Mouse (Mus musculus) spleen, adult 12 weeks (tissue): ENCODE results near the gene Nfil3.

ENCODE experiments used
- DNase-seq: peaks from one replicate; pipeline ENCODE4 v3.0.0; 2022; ENCODE audit warnings: low spot score

Gene Nfil3

GRCm38 (mm10) chr13:52940956-52941355, 39.9 kb downstream of the Nfil3 start:
- DNase-seq = no peak

GRCm38 (mm10) chr13:52930582-52930981, 50.3 kb downstream of the Nfil3 start:
- no peak for DNase-seq

GRCm38 (mm10) chr13:52929209-52930171, 51.4 kb downstream of the Nfil3 start, which contains the start of gene Auh:
TSS of gene Auh (minus strand) at chr13:52929681.
- DNase-seq = peak; percentile 84

GRCm38 (mm10) chr13:52928392-52928791, 52.5 kb downstream of the Nfil3 start:
- DNase-seq = no peak

DNA sequence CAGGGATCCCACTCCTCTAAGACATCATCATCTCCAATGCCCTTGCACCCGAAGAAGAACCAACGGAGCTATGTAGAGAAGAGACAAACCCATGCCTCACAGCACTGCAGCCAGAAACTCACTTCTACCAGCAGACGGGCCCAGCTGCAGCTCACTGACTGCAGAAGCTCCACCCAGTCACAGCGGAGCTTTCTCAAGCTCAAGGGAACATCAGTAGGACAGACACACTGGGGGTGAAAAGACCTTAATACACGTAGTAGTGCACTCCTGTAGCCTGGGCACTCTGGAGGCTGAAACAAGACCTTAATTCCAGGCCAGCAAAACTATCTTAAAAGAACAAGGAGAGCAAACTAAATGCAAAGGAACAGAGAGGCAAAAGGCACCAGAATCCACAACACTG, 56.4 kb downstream of the Nfil3 start:
- DNase-seq = no peak

- DNase-seq = no peak
These were observed 58.9 kb downstream of the Nfil3 start for GRCm38 (mm10) chr13:52921966-52922365.

DNA sequence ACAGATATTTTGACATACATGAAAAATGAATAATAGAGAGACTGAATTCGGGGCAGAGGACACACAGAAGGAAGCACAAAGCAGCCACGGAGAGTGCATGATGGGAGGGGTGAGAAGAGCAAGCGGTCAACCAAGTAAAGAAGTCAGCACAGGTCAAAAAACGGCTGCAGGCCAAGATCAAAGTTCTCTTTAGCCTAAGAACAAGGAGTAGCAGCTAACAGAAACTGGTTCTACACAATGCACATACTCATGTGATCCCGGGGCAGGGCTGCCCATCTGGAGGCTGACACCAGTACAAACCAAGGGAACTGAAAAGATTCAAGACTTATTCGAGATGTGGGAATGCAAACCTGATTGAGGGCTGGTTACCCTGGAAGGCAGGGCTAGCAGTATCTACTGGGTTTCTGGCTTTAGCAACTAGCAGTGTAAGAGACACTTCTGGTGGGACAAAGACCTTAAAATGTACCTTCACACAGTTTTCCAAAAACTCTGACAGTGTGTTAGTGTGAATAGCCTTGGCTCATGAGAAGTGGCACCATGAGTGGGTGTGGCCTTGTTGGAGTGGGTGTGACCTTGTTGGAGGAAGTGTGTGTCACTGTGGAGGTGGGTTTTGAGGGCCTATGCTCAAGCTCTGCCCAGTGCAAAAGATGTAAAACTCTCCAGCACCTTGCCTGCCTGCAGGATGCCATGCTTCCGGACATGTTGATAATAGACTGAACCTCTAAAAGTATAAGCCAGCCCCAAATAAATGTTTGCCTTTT, 59.6 kb downstream of the Nfil3 start:
- DNase-seq = no peak

- no peak for DNase-seq
These were observed 61.0 kb downstream of the Nfil3 start for GRCm38 (mm10) chr13:52919790-52920352.

- no peak for DNase-seq
These were observed 62.5 kb downstream of the Nfil3 start for GRCm38 (mm10) chr13:52918333-52918732.
